Comparison of ENCODE assay signal across 19 mouse cellular contexts in genomic region chr1:133772553-133772952, GRCm38 (mm10). TPM values are rescaled to one million over a fixed set of nuclear protein-coding genes. Genes with fewer than 3 reads are reported as not detected.
DNase-seq lines count a peak whose midpoint lies in the region; ATAC-seq and TF ChIP-seq lines count a peak whose summit lies in the region.
"Had no signal": no experiment of that assay in that cellular context is flagged by ENCODE, and none has a peak within 500 bp of the region (broad histone marks: within the 10 kb centered on the region; RNA-seq: fewer than 3 reads in every experiment).

No protein-coding gene starts in this region.

- peak overlapping the region; percentile 20 for H3K27ac ChIP-seq in heart, embryonic 16.5 days (ENCODE audit: low read length)
- no peak overlapping the region for H3K27ac ChIP-seq in kidney, postnatal 0 days
- H3K27ac ChIP-seq in kidney, embryonic 14.5 days (ENCODE audit: low read depth, low read length), result no peak overlapping the region
- peak overlapping the region; percentile 34; the same call in 1 of the 2 replicates for H3K27ac ChIP-seq in liver, embryonic 12.5 days
- H3K27ac ChIP-seq in liver, postnatal 0 days (ENCODE audit: low read depth), result 0 out of 2 replicates have a peak overlapping the region, but pooled peaks have one; percentile 35
- H3K27ac ChIP-seq: forebrain, embryonic 12.5 days; hindbrain, postnatal 0 days; limb, embryonic 12.5 days had no signal

- TF ChIP-seq EP300 in liver, postnatal 0 days (IDR thresholded peaks at IDR 0.05; ENCODE audit: low read depth), result no peak

- no peak for DNase-seq in heart, postnatal 36 days
- peak; percentile 40 for DNase-seq in kidney, postnatal 0 days (ENCODE audit: low spot score)
- DNase-seq in liver, postnatal 0 days, result no peak
- no peak for DNase-seq in embryo, embryonic 11 days
- DNase-seq: adrenal gland, adult 2 months; cerebellum, adult 8-10 months; kidney, adult 8-10 months; lung, adult 2 months; lung, postnatal 36 days; right cerebral cortex, postnatal 4 days; thymus, adult 18-20 months; thymus, postnatal 4 days had no signal

- peak; percentile 69 for ATAC-seq in heart, embryonic 16.5 days (replicated peaks; ENCODE audit: extremely low read depth, insufficient read depth, low FRiP score)
- ATAC-seq in kidney, postnatal 0 days (replicated peaks; ENCODE audit: low FRiP score, low read depth), result no peak
- ATAC-seq in kidney, embryonic 14.5 days (ENCODE audit: low FRiP score, low TSS enrichment), result no peak
- ATAC-seq in liver, embryonic 12.5 days, result no peak
- peak; percentile 40; the same call in 1 of the 2 replicates for ATAC-seq in liver, postnatal 0 days
- ATAC-seq: hindbrain, postnatal 0 days had no signal

- no peak overlapping the region for H3K4me2 ChIP-seq in heart, embryonic 16.5 days (ENCODE audit: low read depth, low read length)
- H3K4me2 ChIP-seq in kidney, postnatal 0 days (ENCODE audit: low read length), result no peak overlapping the region
- no peak overlapping the region for H3K4me2 ChIP-seq in kidney, embryonic 14.5 days (replicated peaks; ENCODE audit: low read depth, low read length)
- no peak overlapping the region for H3K4me2 ChIP-seq in liver, embryonic 12.5 days
- H3K4me2 ChIP-seq in liver, postnatal 0 days (ENCODE audit: low read depth, low read length), result no peak overlapping the region
- H3K4me2 ChIP-seq: forebrain, embryonic 12.5 days; limb, embryonic 12.5 days had no signal

- TF ChIP-seq CTCF in kidney, postnatal 0 days (IDR thresholded peaks at IDR 0.05; ENCODE audit: low read depth), result no peak
- no peak for TF ChIP-seq CTCF in liver, postnatal 0 days (IDR thresholded peaks at IDR 0.05; ENCODE audit: low read depth)

- H3K9me3 ChIP-seq in heart, embryonic 16.5 days (replicated peaks; ENCODE audit: control insufficient read depth, low read length), result no peaks in the 10 kb centered on the region
- no peaks in the 10 kb centered on the region for H3K9me3 ChIP-seq in kidney, postnatal 0 days (replicated peaks; ENCODE audit: low read length)
- no peaks in the 10 kb centered on the region for H3K9me3 ChIP-seq in kidney, embryonic 14.5 days (ENCODE audit: control insufficient read depth, low read length)
- no peaks in the 10 kb centered on the region for H3K9me3 ChIP-seq in liver, embryonic 12.5 days (replicated peaks)
- no peaks in the 10 kb centered on the region for H3K9me3 ChIP-seq in liver, postnatal 0 days (ENCODE audit: low read length)
- H3K9me3 ChIP-seq: embryonic facial prominence, embryonic 10.5 days; forebrain, embryonic 12.5 days; limb, embryonic 12.5 days had no signal

- H3K4me3 ChIP-seq in heart, embryonic 16.5 days (ENCODE audit: low read length), result no peak overlapping the region
- H3K4me3 ChIP-seq in kidney, postnatal 0 days (replicated peaks; ENCODE audit: low read depth, low read length), result no peak overlapping the region
- H3K4me3 ChIP-seq in kidney, embryonic 14.5 days (ENCODE audit: low read length), result no peak overlapping the region
- H3K4me3 ChIP-seq in liver, embryonic 12.5 days, result no peak overlapping the region
- H3K4me3 ChIP-seq in liver, postnatal 0 days (ENCODE audit: low read depth, low read length), result no peak overlapping the region
- H3K4me3 ChIP-seq: embryonic facial prominence, embryonic 10.5 days; forebrain, embryonic 12.5 days; limb, embryonic 12.5 days had no signal

- intact Hi-C loops in heart, postnatal 36 days (cut with DNase I), result no loop called here

- no peak overlapping the region for H3K9ac ChIP-seq in heart, embryonic 16.5 days (ENCODE audit: low read length)
- no peak overlapping the region for H3K9ac ChIP-seq in kidney, postnatal 0 days (ENCODE audit: low read depth, low read length)
- no peak overlapping the region for H3K9ac ChIP-seq in kidney, embryonic 14.5 days (ENCODE audit: low read depth, low read length)
- H3K9ac ChIP-seq in liver, embryonic 12.5 days, result no peak overlapping the region; the same call in 1 of the 2 replicates
- no peak overlapping the region for H3K9ac ChIP-seq in liver, postnatal 0 days (replicated peaks)
- H3K9ac ChIP-seq: forebrain, embryonic 12.5 days; limb, embryonic 12.5 days had no signal

- H3K4me1 ChIP-seq in heart, embryonic 16.5 days (ENCODE audit: control insufficient read depth, insufficient read depth, low read length), result peaks cover 11% of the 10 kb centered on the region
- peaks cover 3% of the 10 kb centered on the region; the same call in 1 of the 2 replicates for H3K4me1 ChIP-seq in kidney, postnatal 0 days (replicated peaks; ENCODE audit: insufficient read depth, low read length)
- peaks cover 2% of the 10 kb centered on the region; the same call in 1 of the 2 replicates for H3K4me1 ChIP-seq in kidney, embryonic 14.5 days (ENCODE audit: control insufficient read depth, insufficient read depth, low read length)
- peaks cover 48% of the 10 kb centered on the region for H3K4me1 ChIP-seq in liver, embryonic 12.5 days
- no peaks in the 10 kb centered on the region for H3K4me1 ChIP-seq in liver, postnatal 0 days (ENCODE audit: insufficient read depth)

- WGBS in heart, embryonic 16.5 days, result 42% methylated on average over 9 of the region's 9 CpGs
- 51% methylated on average over 9 of the region's 9 CpGs for WGBS in kidney, postnatal 0 days
- 60% methylated on average over 9 of the region's 9 CpGs for WGBS in kidney, embryonic 14.5 days
- 79% methylated on average over 9 of the region's 9 CpGs for WGBS in liver, embryonic 12.5 days (ENCODE audit: insufficient replicate concordance)
- 74% methylated on average over 9 of the region's 9 CpGs for WGBS in liver, postnatal 0 days (ENCODE audit: insufficient replicate concordance)

- no peaks in the 10 kb centered on the region for H3K36me3 ChIP-seq in heart, embryonic 16.5 days (ENCODE audit: control insufficient read depth, insufficient read depth)
- H3K36me3 ChIP-seq in kidney, postnatal 0 days (ENCODE audit: insufficient read depth, low read length), result no peaks in the 10 kb centered on the region
- H3K36me3 ChIP-seq in kidney, embryonic 14.5 days (ENCODE audit: control insufficient read depth, insufficient read depth, low read length), result no peaks in the 10 kb centered on the region
- H3K36me3 ChIP-seq in liver, embryonic 12.5 days, result peaks cover 84% of the 10 kb centered on the region
- H3K36me3 ChIP-seq in liver, postnatal 0 days (replicated peaks; ENCODE audit: insufficient read depth, low read length), result no peaks in the 10 kb centered on the region
- H3K36me3 ChIP-seq: forebrain, embryonic 12.5 days; limb, embryonic 12.5 days had no signal

- H3K27me3 ChIP-seq in heart, embryonic 16.5 days (ENCODE audit: control insufficient read depth, insufficient read depth, low read length), result no peaks in the 10 kb centered on the region
- no peaks in the 10 kb centered on the region for H3K27me3 ChIP-seq in kidney, postnatal 0 days (ENCODE audit: insufficient read depth, low read length)
- no peaks in the 10 kb centered on the region for H3K27me3 ChIP-seq in kidney, embryonic 14.5 days (ENCODE audit: control insufficient read depth, insufficient read depth, low read length)
- H3K27me3 ChIP-seq in liver, embryonic 12.5 days (replicated peaks), result no peaks in the 10 kb centered on the region
- no peaks in the 10 kb centered on the region for H3K27me3 ChIP-seq in liver, postnatal 0 days (ENCODE audit: insufficient read depth, low read length)
- H3K27me3 ChIP-seq: forebrain, embryonic 12.5 days; limb, embryonic 12.5 days had no signal

RNA-seq across cellular contexts. Expression of gene Atp2b4, which starts 28.3 kb away (rescaled TPM):
- 10.3 and 11.0 TPM in 2 replicates for polyA plus RNA-seq in heart, embryonic 16.5 days (2015; fragmentation: Nextera tagmentation; extraction: Ambion mirVana)
- total RNA-seq in heart, postnatal 36 days (2021), result 10 to 100 TPM; 19.5 to 23.7 TPM
- polyA plus RNA-seq in kidney, postnatal 0 days (2015; fragmentation: Nextera tagmentation; extraction: Ambion mirVana), result 5.6 and 7.2 TPM in 2 replicates
- 5.2 and 9.6 TPM in 2 replicates for polyA plus RNA-seq in kidney, embryonic 14.5 days (2014; fragmentation: Nextera tagmentation; extraction: Ambion mirVana)
- polyA plus RNA-seq in liver, embryonic 12.5 days (2016; fragmentation: Nextera tagmentation; extraction: Ambion mirVana), result 34.1 and 37.6 TPM in 2 replicates
- 6.6 and 9.9 TPM in 2 replicates for polyA plus RNA-seq in liver, postnatal 0 days (2015; fragmentation: Nextera tagmentation; extraction: Ambion mirVana)

Comparison
In these comparisons a context has a peak if more than half of its experiments do, and no peak if none do; other contexts are left out.
1. ATAC-seq: peak in heart, embryonic 16.5 days (single experiment) and liver, postnatal 0 days (single experiment); none in kidney, postnatal 0 days (single experiment), kidney, embryonic 14.5 days (single experiment) and liver, embryonic 12.5 days (single experiment).
2. H3K27ac ChIP-seq: peak in heart, embryonic 16.5 days (single experiment), liver, embryonic 12.5 days (single experiment) and liver, postnatal 0 days (single experiment); none in kidney, postnatal 0 days (single experiment) and kidney, embryonic 14.5 days (single experiment).